Mouse (Mus musculus) midbrain, embryonic 16.5 days (tissue): Measurements from ENCODE around the gene Atp8a2. TPM values are rescaled to one million over a fixed set of nuclear protein-coding genes. Genes with fewer than 3 reads are reported as not detected.

Experiments
- ATAC-seq: fragments of 200-750 bp; cut with Nextera tagmentation; 2 replicates; pipeline ENCODE4 v1.8.0; 2017; ENCODE audit warnings: moderate TSS enrichment
- H3K27ac ChIP-seq: fragments of 300-500 bp; sonication (generic); 2 replicates; pipeline ENCODE4 v1.5.1; 2014; ENCODE audit warnings: mild to moderate bottlenecking, low read length, mixed read lengths
- H3K27me3 ChIP-seq: fragments of 300-500 bp; sonication (generic); 2 replicates; pipeline ENCODE4 v1.6.1; 2014; ENCODE audit warnings: low read depth, low read length, mixed read lengths; ENCODE audit not compliant: control insufficient read depth, insufficient read depth
- H3K36me3 ChIP-seq: fragments of 300-500 bp; sonication (generic); 2 replicates; pipeline ENCODE4 v1.6.1; 2014; ENCODE audit warnings: mild to moderate bottlenecking, low read length, moderate library complexity, mixed read lengths; ENCODE audit not compliant: control insufficient read depth, insufficient read depth
- H3K4me1 ChIP-seq: fragments of 300-500 bp; sonication (generic); 2 replicates; pipeline ENCODE4 v1.6.1; 2014; ENCODE audit warnings: mild to moderate bottlenecking, low read length, mixed read lengths; ENCODE audit not compliant: control insufficient read depth, insufficient read depth
- H3K4me2 ChIP-seq: fragments of 300-500 bp; sonication (generic); 2 replicates; pipeline ENCODE4 v1.6.1; 2014; ENCODE audit warnings: mild to moderate bottlenecking, low read length, mixed read lengths
- H3K4me3 ChIP-seq: fragments of 300-500 bp; sonication (generic); 2 replicates; pipeline ENCODE4 v1.5.1; 2014; ENCODE audit warnings: low read depth, mild to moderate bottlenecking, low read length, moderate library complexity, mixed read lengths
- H3K9ac ChIP-seq: fragments of 300-500 bp; sonication (generic); 2 replicates; pipeline ENCODE4 v1.6.1; 2014; ENCODE audit warnings: low read depth, low read length, mixed read lengths
- H3K9me3 ChIP-seq: fragments of 300-500 bp; sonication (generic); replicated peaks from 2 replicates; pipeline ENCODE4 v1.6.1; 2014; ENCODE audit warnings: mild to moderate bottlenecking, low read length, mixed read lengths; ENCODE audit not compliant: control insufficient read depth, poor library complexity, severe bottlenecking
- WGBS: fragments of 180-500 bp; shearing (Covaris S2); extraction: QIAGEN DNeasy Blood & Tissue Kit; methylation state at CpG from one replicate; pipeline ENCODE4 v1.1.7; 2014; 5-methylcytosine and 5-hydroxymethylcytosine counted together
- polyA plus RNA-seq: library from polyadenylated mRNA; unstranded; fragments of >200 nt; fragmentation: Nextera tagmentation; extraction: Ambion mirVana; gene quantifications from 2 replicates; pipeline ENCODE4 v1.2.1, GENCODE M21; 2015

The Atp8a2 gene
- polyA plus RNA-seq, 1 experiment from 2014 or later: 45.6 TPM

GRCm38 (mm10) chr14:59783348-59784341, 413.3 kb downstream of the Atp8a2 start:
- Histone ChIP-seq H3K36me3 (0 out of 2 replicates have a peak, but pooled peaks cover 2% of the 10 kb centered on the region), H3K9me3 (no peaks in the 10 kb centered on the region), H3K27me3 (no peaks in the 10 kb centered on the region), H3K4me1 (no peaks in the 10 kb centered on the region), H3K4me3 (no peak overlapping the region), H3K27ac (no peak overlapping the region), H3K9ac (no peak overlapping the region), H3K4me2 (no peak overlapping the region)
- WGBS: 77% methylated on average over 11 of the region's 11 CpGs
- ATAC-seq: no peak

GRCm38 (mm10) chr14:59780391-59780790, 416.6 kb downstream of the Atp8a2 start:
- Histone ChIP-seq H3K27ac (no peak overlapping the region), H3K27me3 (no peaks in the 10 kb centered on the region), H3K4me3 (no peak overlapping the region), H3K36me3 (no peaks in the 10 kb centered on the region), H3K9me3 (no peaks in the 10 kb centered on the region), H3K9ac (no peak overlapping the region), H3K4me2 (no peak overlapping the region), H3K4me1 (no peaks in the 10 kb centered on the region)
- 83% methylated on average over 9 of the region's 9 CpGs for WGBS
- no peak for ATAC-seq

- ATAC-seq: no peak
Measured at GRCm38 (mm10) chr14:59762227-59762626, 434.8 kb downstream of the Atp8a2 start.

GRCm38 (mm10) chr14:59759900-59760493, 437.0 kb downstream of the Atp8a2 start:
- no peak for ATAC-seq
- H3K36me3 ChIP-seq: no peaks in the 10 kb centered on the region
- no peak overlapping the region for H3K4me3 ChIP-seq
- 80% methylated on average over 12 of the region's 12 CpGs for WGBS
- no peaks in the 10 kb centered on the region for H3K9me3 ChIP-seq
- no peak overlapping the region for H3K9ac ChIP-seq
- no peak overlapping the region for H3K4me2 ChIP-seq
- H3K27me3 ChIP-seq: no peaks in the 10 kb centered on the region
- H3K27ac ChIP-seq: no peak overlapping the region
- peaks cover 4% of the 10 kb centered on the region; the same call in 1 of the 2 replicates for H3K4me1 ChIP-seq

More at GRCm38 (mm10) chr14:59762227-59762626, 434.8 kb downstream of the Atp8a2 start:
- Histone ChIP-seq H3K4me1 (peaks cover 4% of the 10 kb centered on the region; the same call in 1 of the 2 replicates), H3K36me3 (no peaks in the 10 kb centered on the region), H3K4me2 (no peak overlapping the region), H3K4me3 (no peak overlapping the region), H3K27me3 (no peaks in the 10 kb centered on the region), H3K9ac (no peak overlapping the region), H3K27ac (no peak overlapping the region), H3K9me3 (no peaks in the 10 kb centered on the region)
- WGBS: 48% methylated on average over 3 of the region's 3 CpGs

GRCm38 (mm10) chr14:59759196-59759839, 437.7 kb downstream of the Atp8a2 start:
- H3K4me2 ChIP-seq: no peak overlapping the region
- H3K27ac ChIP-seq: no peak overlapping the region
- H3K27me3 ChIP-seq: no peaks in the 10 kb centered on the region
- no peaks in the 10 kb centered on the region for H3K9me3 ChIP-seq
- peak; percentile 71 for ATAC-seq
- WGBS: 59% methylated on average over 15 of the region's 15 CpGs
- H3K36me3 ChIP-seq: no peaks in the 10 kb centered on the region
- H3K9ac ChIP-seq: no peak overlapping the region
- H3K4me1 ChIP-seq: peaks cover 4% of the 10 kb centered on the region; the same call in 1 of the 2 replicates
- H3K4me3 ChIP-seq: no peak overlapping the region

GRCm38 (mm10) chr14:59752401-59752800, 444.6 kb downstream of the Atp8a2 start:
- 87% methylated on average over 3 of the region's 3 CpGs for WGBS
- Histone ChIP-seq H3K27ac (no peak overlapping the region), H3K4me2 (no peak overlapping the region), H3K36me3 (no peaks in the 10 kb centered on the region), H3K9me3 (no peaks in the 10 kb centered on the region), H3K4me1 (no peaks in the 10 kb centered on the region), H3K9ac (no peak overlapping the region), H3K27me3 (no peaks in the 10 kb centered on the region), H3K4me3 (no peak overlapping the region)
- ATAC-seq: no peak

- H3K9me3 ChIP-seq: no peaks in the 10 kb centered on the region
- no peak overlapping the region for H3K4me3 ChIP-seq
- no peak overlapping the region for H3K9ac ChIP-seq
- H3K4me1 ChIP-seq: no peaks in the 10 kb centered on the region
- H3K27ac ChIP-seq: no peak overlapping the region
- no peaks in the 10 kb centered on the region for H3K36me3 ChIP-seq
- H3K27me3 ChIP-seq: no peaks in the 10 kb centered on the region
- WGBS: 82% methylated on average over 6 of the region's 6 CpGs
- no peak for ATAC-seq
- H3K4me2 ChIP-seq: no peak overlapping the region
Measured at GRCm38 (mm10) chr14:59750005-59750404, 447.0 kb downstream of the Atp8a2 start.

GRCm38 (mm10) chr14:59745676-59746075, 451.3 kb downstream of the Atp8a2 start:
- WGBS: 50% methylated on average over 4 of the region's 4 CpGs
- no peaks in the 10 kb centered on the region for H3K36me3 ChIP-seq
- H3K27ac ChIP-seq: no peak overlapping the region
- H3K9ac ChIP-seq: no peak overlapping the region
- no peak overlapping the region for H3K4me3 ChIP-seq
- H3K4me2 ChIP-seq: no peak overlapping the region
- H3K27me3 ChIP-seq: peaks cover 8% of the 10 kb centered on the region
- no peaks in the 10 kb centered on the region for H3K9me3 ChIP-seq
- no peak for ATAC-seq
- H3K4me1 ChIP-seq: no peaks in the 10 kb centered on the region
